Mouse (Mus musculus) forebrain, embryonic 16.5 days (tissue): Measurements from ENCODE around the gene Vps26c. TPM values are rescaled to one million over a fixed set of nuclear protein-coding genes. Genes with fewer than 3 reads are reported as not detected.

Source experiments
- ATAC-seq: fragments of 200-750 bp; cut with Nextera tagmentation; 2 replicates; pipeline ENCODE4 v1.8.0; 2017; ENCODE audit warnings: mild to moderate bottlenecking, moderate library complexity
- H3K27ac ChIP-seq: fragments of 300-500 bp; sonication (generic); 2 replicates; pipeline ENCODE4 v1.5.1; 2014; ENCODE audit warnings: low read length, control low read depth
- H3K27me3 ChIP-seq: fragments of 300-500 bp; sonication (generic); replicated peaks from 2 replicates; pipeline ENCODE4 v1.6.1; 2014; ENCODE audit warnings: low read length; ENCODE audit not compliant: control insufficient read depth, insufficient read depth
- H3K36me3 ChIP-seq: fragments of 300-500 bp; sonication (generic); 2 replicates; pipeline ENCODE4 v1.6.1; 2014; ENCODE audit not compliant: control insufficient read depth, insufficient read depth
- H3K4me1 ChIP-seq: fragments of 300-500 bp; sonication (generic); replicated peaks from 2 replicates; pipeline ENCODE4 v1.6.1; 2014; ENCODE audit warnings: low read length; ENCODE audit not compliant: control insufficient read depth, insufficient read depth
- H3K4me2 ChIP-seq: fragments of 300-500 bp; sonication (generic); 2 replicates; pipeline ENCODE4 v1.6.1; 2014; ENCODE audit warnings: mild to moderate bottlenecking, low read length, control low read depth
- H3K4me3 ChIP-seq: fragments of 300-500 bp; sonication (generic); replicated peaks from 2 replicates; pipeline ENCODE4 v1.5.1; 2014; ENCODE audit warnings: mild to moderate bottlenecking, low read length, control low read depth
- H3K9ac ChIP-seq: fragments of 300-500 bp; sonication (generic); replicated peaks from 2 replicates; pipeline ENCODE4 v1.6.1; 2014; ENCODE audit warnings: low read depth, low read length, control low read depth
- H3K9me3 ChIP-seq: fragments of 300-500 bp; sonication (generic); 2 replicates; pipeline ENCODE4 v1.6.1; 2016; ENCODE audit warnings: low read length; ENCODE audit not compliant: control insufficient read depth
- WGBS: fragments of 180-500 bp; shearing (Covaris S2); extraction: QIAGEN DNeasy Blood & Tissue Kit; methylation state at CpG from one replicate; pipeline ENCODE4 v1.1.7; 2014; 5-methylcytosine and 5-hydroxymethylcytosine counted together
- polyA plus RNA-seq: library from polyadenylated mRNA; unstranded; fragments of >200 nt; fragmentation: Nextera tagmentation; extraction: Ambion mirVana; gene quantifications from 2 replicates; pipeline ENCODE4 v1.2.1, GENCODE M21; 2015

Vps26c gene
- polyA plus RNA-seq, 1 experiment from 2014 or later = 85.1 TPM

DNA sequence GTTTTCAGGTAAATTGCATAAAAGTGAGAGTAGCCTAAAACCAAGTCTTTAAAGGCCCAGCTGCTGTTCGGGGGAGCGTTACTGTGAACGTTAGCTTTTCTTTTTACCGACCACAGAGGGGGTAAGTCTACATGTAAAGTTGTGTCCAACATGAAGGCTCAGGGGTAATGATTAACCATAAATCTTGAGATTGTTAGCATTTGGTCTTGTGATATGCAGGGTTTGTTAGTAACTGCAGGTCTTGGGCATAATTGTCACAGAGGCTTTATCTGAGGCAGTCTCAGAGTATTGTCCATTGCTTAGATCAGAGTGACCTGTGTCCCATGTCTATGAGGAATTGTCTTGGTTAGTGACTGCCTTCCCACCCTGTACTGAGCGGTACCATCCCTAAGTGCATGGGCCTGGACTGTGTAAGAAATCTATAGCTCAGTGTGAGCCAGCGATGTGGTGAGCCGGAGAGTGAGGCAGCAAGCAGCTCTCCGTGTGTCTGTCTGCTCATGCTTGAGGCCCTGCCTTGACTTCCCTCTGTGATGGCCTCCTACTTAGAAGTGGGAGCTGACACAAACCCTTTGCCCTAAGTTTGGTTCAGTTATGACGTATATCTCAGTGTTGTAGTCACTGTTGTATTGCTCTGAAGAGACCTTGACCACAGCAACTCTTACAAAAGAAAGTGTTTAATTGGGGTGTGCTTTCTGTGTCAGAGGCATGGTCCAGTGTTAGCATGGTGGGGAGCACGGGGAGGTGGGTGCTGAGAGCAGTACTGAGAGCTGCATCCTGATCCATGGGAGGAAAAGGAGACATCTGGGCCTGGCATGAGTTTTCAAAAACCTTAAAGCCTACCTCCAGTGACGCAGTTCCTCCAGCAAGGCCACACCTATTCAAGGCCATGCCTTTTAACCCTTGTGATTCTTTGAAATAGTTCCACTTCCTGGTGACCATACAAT, 74.8 kb downstream of the Vps26c start:
- Histone ChIP-seq H3K4me1 (no peaks in the 10 kb centered on the region), H3K27me3 (no peaks in the 10 kb centered on the region), H3K9ac (no peak overlapping the region), H3K9me3 (no peaks in the 10 kb centered on the region), H3K4me2 (no peak overlapping the region), H3K36me3 (peaks cover 46% of the 10 kb centered on the region), H3K4me3 (no peak overlapping the region), H3K27ac (no peak overlapping the region)
- no peak for ATAC-seq
- WGBS = 92% methylated on average over 11 of the region's 11 CpGs

DNA sequence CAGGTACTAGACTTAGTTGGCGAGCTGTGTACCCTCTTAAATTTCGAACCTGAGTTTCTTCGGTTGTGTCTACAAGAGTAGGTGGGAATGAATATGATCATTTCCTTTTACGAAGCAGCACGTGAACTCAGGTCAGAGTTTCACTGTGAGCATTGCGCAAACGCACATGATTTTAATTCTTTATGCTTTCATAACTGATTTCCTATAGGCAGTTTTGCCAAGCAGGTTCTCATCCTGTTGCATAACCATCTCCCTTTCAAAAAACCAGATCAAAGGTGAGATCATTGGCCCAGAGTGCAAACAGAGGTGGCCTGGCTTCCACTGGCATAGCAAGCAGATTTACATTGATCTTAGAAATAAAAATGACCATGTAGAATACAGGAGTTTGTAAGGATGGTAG, 77.0 kb downstream of the Vps26c start:
- Histone ChIP-seq H3K4me3 (no peak overlapping the region), H3K4me2 (no peak overlapping the region), H3K27me3 (no peaks in the 10 kb centered on the region), H3K27ac (no peak overlapping the region), H3K9ac (no peak overlapping the region), H3K36me3 (peaks cover 40% of the 10 kb centered on the region), H3K4me1 (no peaks in the 10 kb centered on the region), H3K9me3 (no peaks in the 10 kb centered on the region)
- WGBS = 96% methylated on average over 7 of the region's 7 CpGs
- ATAC-seq = no peak

DNA sequence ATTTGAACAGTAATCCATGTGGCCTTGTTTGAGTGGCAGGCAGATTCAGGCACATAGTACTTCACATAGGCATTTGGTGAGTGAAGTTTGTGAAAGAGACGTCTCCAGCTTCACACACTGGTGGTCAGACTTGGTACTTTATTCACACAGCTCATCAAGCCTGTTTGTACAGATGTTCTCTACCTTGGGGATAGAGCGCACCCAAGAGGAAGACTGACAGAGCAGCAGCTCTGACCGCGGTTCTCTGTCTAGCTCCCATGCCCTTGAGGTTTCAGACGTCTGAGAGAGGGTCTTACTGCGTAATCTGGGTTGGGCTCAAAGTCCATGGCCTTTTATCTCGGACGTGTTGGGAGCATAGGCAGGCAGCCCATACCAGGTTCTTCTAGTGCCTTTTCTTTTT, 77.5 kb downstream of the Vps26c start:
- Histone ChIP-seq H3K27ac (no peak overlapping the region), H3K4me1 (no peaks in the 10 kb centered on the region), H3K9me3 (no peaks in the 10 kb centered on the region), H3K4me3 (no peak overlapping the region), H3K36me3 (peaks cover 41% of the 10 kb centered on the region), H3K27me3 (no peaks in the 10 kb centered on the region), H3K4me2 (no peak overlapping the region), H3K9ac (no peak overlapping the region)
- no peak for ATAC-seq
- 83% methylated on average over 8 of the region's 8 CpGs for WGBS

Other genes starting within 250 kb of the Vps26c start
- gene Hlcs, start 213.3 kb downstream of the Vps26c start, polyA plus RNA-seq = 6.6 and 8.0 TPM in 2 replicates
- gene Ripply3, start 198.4 kb downstream of the Vps26c start, polyA plus RNA-seq = 0.99 and 1.1 TPM in 2 replicates
- gene Ttc3, start 156.2 kb downstream of the Vps26c start, polyA plus RNA-seq = 831 and 875 TPM in 2 replicates
- gene Pigp, start 155.0 kb downstream of the Vps26c start, polyA plus RNA-seq = 117 and 120 TPM in 2 replicates
- gene Dyrk1a, start 43.2 kb upstream of the Vps26c start, polyA plus RNA-seq = 12.8 TPM in 2 replicates